Mouse (Mus musculus) adrenal gland, adult 18-20 months (tissue): ENCODE data around the gene Txn1. TPM values are rescaled to one million over a fixed set of nuclear protein-coding genes. Genes with fewer than 3 reads are reported as not detected.

ENCODE experiments used
- DNase-seq, 2 experiments: peaks; one replicate each; pipeline ENCODE4 v3.0.0; 2021 to 2022; ENCODE audit warnings: low spot score in 2 of 2
- total RNA-seq, 2 experiments: library from RNA; stranded (reverse); gene quantifications; 1 replicate in 1 of 2; 2 replicates in 1 of 2; pipeline ENCODE4 v1.2.3; 2021

Gene Txn1
- total RNA-seq, 2 experiments from 2014 or later: 260 to 272 TPM

DNA sequence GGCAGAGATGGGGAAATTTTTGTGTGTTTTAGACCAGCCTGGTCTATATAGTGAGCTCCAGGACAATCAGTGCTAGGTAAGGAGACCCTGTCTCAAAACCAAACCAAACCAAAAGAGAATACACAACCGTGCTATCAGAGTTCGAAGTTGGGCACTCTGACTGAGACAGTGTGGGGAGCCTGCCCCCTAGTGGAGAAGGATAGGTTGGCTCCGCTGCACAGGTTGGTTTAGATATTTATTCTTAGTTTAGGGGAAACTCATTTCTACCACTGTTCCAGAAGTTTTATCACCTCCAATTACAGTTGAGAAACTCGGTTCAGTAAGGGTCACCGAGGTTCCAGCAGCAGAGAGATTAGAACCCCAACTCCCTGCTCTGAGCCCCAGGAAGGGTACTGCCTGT is 52.0 kb downstream of the Txn1 start:
- peak; percentile 69 to 77 for DNase-seq

DNA sequence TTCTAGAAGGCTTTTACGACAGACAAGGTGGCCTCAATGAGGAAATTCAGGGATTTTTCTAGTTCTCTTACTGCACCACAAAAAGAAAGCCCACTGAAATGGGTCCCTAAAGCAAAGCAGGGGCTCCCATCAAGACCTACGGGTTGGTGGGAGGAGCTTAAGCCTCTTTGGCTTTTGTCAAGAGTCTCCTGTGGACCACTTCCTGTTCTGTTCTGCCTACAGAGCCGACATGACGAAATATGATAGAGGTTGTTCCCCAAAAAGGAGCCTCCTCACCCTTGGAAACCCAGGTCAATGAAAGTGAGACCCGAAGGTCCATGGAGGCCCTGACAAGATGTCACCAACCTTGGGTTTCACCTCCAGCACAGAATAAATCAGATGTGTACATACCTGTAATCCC is 53.6 kb downstream of the Txn1 start:
- no peak for DNase-seq

DNA sequence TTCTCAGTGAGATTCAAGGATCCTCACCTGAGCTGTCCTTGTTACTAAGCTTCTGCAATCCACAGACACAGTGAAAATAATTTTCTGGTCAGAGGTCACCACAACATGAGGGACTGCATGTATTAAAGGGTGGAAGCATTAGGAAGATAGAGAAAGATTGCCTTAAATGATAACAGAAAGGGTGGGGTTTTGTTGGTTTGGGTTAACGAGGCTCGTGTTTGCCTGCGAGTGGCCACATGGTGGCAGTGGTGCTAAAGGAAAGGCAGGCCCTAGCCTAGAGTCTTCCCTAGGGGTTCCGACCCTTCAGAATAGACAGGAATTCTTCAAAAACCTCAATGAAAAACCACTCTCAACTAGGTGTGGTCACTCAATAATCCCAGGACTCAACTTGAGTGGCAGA is 55.0 kb downstream of the Txn1 start:
- DNase-seq: peak; percentile 40 to 42

DNA sequence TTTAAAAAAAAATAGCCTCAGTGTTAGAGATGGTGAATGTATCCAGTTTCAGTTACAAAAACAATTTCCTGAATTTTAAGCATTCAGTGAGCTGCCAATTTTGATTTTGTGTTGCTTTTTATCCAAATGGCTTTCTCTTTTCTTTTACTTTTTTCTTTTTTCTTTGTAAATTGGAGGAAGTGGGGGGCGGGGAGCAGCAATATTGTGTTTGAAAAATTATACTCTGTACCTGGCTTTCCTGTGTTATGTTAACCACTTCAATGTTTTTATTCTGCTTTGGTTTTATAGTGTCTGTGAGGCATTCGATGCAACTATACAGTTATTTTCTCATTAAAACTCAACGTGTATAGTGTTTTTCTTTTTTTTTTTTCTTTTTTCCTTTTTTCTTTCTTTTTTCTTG is 59.6 kb downstream of the Txn1 start:
- no peak for DNase-seq

DNA sequence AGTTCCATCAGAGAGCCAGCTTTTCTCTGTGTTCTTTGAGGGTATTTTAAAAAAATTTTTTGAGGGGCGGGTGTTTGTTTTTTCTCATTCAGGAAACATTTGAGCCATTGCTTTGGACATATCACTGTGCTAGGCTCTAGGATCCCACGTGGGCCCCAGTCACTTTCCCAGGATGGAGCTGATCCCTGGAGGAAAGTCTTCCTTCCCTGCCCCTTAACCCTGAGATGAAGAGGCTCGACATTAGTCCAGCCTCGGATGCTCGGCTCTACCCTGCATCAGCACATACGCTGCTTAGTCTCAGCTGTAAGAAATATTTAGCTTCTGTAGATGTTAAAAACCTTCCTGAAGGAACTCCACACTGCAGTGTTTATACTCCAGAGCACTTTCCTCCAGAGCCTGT is 60.3 kb downstream of the Txn1 start:
- DNase-seq: peak in 1 of 2 experiments; percentile 10

DNA sequence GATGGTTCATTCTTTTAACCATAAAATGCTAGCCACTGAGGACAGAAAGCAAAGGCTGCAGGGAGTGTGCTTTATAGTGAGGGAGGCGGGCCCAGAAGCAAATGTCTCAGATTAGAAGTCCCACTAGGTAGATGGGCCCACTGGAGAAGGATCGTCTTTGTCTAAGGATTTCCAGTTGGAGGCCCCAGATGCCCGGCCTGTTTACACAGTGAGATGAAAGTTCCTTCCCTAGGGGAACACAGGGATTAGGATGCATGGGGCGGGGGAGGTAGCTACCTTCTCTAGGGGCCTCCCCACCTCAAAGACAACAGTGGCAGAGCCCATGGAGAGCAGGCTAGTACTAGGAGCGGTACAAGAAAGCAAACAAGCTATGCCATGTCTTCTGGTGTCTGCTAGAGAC is 61.1 kb downstream of the Txn1 start:
- peak in 1 of 2 experiments; percentile 10 for DNase-seq

Other genes starting within 250 kb of the Txn1 start
- gene Akap2, start 238.8 kb downstream of the Txn1 start, total RNA-seq: 100 to 1,000 TPM; 191 to 192 TPM
- 10 to 100 TPM in 1 of 2 experiments, 1 to 10 TPM in 1; 9.7 to 14.0 TPM for gene D630039A03Rik, start 40.1 kb downstream of the Txn1 start, total RNA-seq
- gene Txndc8, start 52.7 kb upstream of the Txn1 start, total RNA-seq: not detected